ENCODE assay signal across 16 mouse cellular contexts in the genomic region with DNA sequence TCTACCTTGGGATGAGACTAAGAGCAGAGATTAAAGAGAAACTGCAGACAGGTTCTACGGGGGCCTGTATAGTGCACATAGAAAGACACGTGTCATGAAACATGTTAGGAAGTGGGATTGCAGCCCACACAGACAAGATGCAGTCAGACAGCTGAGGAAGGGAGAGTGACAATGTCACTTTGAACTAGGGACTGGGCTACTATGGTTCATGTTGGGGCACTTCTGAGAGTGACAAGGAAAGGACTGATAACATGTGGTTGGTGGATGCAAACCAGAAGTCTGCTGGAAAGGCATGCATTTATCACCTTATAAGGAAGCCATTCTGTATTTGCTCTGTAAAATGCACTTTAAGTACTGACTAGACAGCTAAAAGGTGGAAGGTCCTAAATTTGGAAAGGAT.
"Had no signal": no experiment of that assay in that cellular context is flagged by ENCODE, and none has a peak within 500 bp of the region (broad histone marks: within the 10 kb centered on the region; RNA-seq: fewer than 3 reads in every experiment).

No protein-coding gene starts in this region.

- H3K9me3 ChIP-seq: limb, embryonic 12.5 days; limb, embryonic 15.5 days; midbrain, embryonic 13.5 days had no signal

- H3K27ac ChIP-seq: left cerebral cortex, adult 2 months; limb, embryonic 12.5 days; limb, embryonic 15.5 days; liver, embryonic 14.5 days; macrophage; midbrain, embryonic 13.5 days had no signal

- DNase-seq: kidney, postnatal 10 days; kidney, postnatal 36 days; layer of hippocampus, postnatal 36 days; left cerebral cortex, postnatal 4 days; liver, postnatal 0 days; lung, embryonic 14.5 days; thymus, adult 18-20 months; thymus, postnatal 36 days had no signal

- H3K4me2 ChIP-seq: limb, embryonic 12.5 days; limb, embryonic 15.5 days; liver, embryonic 11.5 days; lung, embryonic 14.5 days; midbrain, embryonic 13.5 days had no signal

- H3K4me3 ChIP-seq: left cerebral cortex, adult 2 months; limb, embryonic 12.5 days; limb, embryonic 15.5 days; midbrain, embryonic 13.5 days had no signal

- H3K4me1 ChIP-seq: limb, embryonic 12.5 days; limb, embryonic 15.5 days; midbrain, embryonic 13.5 days had no signal

- H3K9ac ChIP-seq: limb, embryonic 12.5 days; limb, embryonic 15.5 days; liver, embryonic 14.5 days; liver, postnatal 0 days; lung, embryonic 14.5 days; midbrain, embryonic 13.5 days had no signal

- ATAC-seq: liver, postnatal 0 days; lung, postnatal 0 days; midbrain, embryonic 13.5 days had no signal

- H3K36me3 ChIP-seq: limb, embryonic 12.5 days; limb, embryonic 15.5 days; midbrain, embryonic 13.5 days had no signal

- H3K27me3 ChIP-seq: limb, embryonic 12.5 days; limb, embryonic 15.5 days; midbrain, embryonic 13.5 days had no signal
